In genomic region chr10:38848884-38849499, GRCm38 (mm10) we compare ENCODE assay signal across 9 mouse cellular contexts. TPM values are rescaled to one million over a fixed set of nuclear protein-coding genes. Genes with fewer than 3 reads are reported as not detected.
DNase-seq lines count a peak whose midpoint lies in the region; ATAC-seq and TF ChIP-seq lines count a peak whose summit lies in the region.
"Had no signal": no experiment of that assay in that cellular context is flagged by ENCODE, and none has a peak within 500 bp of the region (broad histone marks: within the 10 kb centered on the region; RNA-seq: fewer than 3 reads in every experiment).

No protein-coding gene starts in this region.

- no peaks in the 10 kb centered on the region for H3K27me3 ChIP-seq in lung, embryonic 14.5 days (ENCODE audit: insufficient read depth, low read length)
- H3K27me3 ChIP-seq: heart, embryonic 13.5 days had no signal

- H3K4me3 ChIP-seq in lung, embryonic 14.5 days (ENCODE audit: low read depth, low read length) = no peak overlapping the region
- H3K4me3 ChIP-seq: heart, embryonic 13.5 days had no signal

- no peak overlapping the region for H3K9ac ChIP-seq in lung, embryonic 14.5 days
- H3K9ac ChIP-seq: heart, embryonic 13.5 days had no signal

- H3K4me2 ChIP-seq in lung, embryonic 14.5 days = no peak overlapping the region
- H3K4me2 ChIP-seq: heart, embryonic 13.5 days had no signal

- 25% methylated on average over 8 of the region's 8 CpGs for WGBS in large intestine, adult 2 months
- whole genome bisulfite sequencing in lung, embryonic 14.5 days = 19% methylated on average over 8 of the region's 8 CpGs

- H3K36me3 ChIP-seq in lung, embryonic 14.5 days (ENCODE audit: insufficient read depth) = no peaks in the 10 kb centered on the region
- H3K36me3 ChIP-seq: heart, embryonic 13.5 days had no signal

- no peak for ATAC-seq in lung, embryonic 14.5 days (ENCODE audit: insufficient read depth)

- DNase-seq in 416B (ENCODE audit: low read depth) (peak; percentile 28), R1 (ENCODE audit: low read depth, low spot score) (peak; percentile 59)
- DNase-seq in cerebellum, postnatal 36 days = peak; percentile 78 to 80
- DNase-seq in gastrocnemius, adult 8-10 months (ENCODE audit: low spot score in 2 of 2) = peak; percentile 44 to 47
- DNase-seq in large intestine, adult 2 months (ENCODE audit: low read depth, low spot score) = peak; percentile 24
- peak; percentile 86 for DNase-seq in lung, embryonic 14.5 days
- DNase-seq in retina, postnatal 7 days (ENCODE audit: low read depth, low spot score) = peak; percentile 47
- DNase-seq in urinary bladder, postnatal 10 days (ENCODE audit: low spot score) = peak; percentile 24

- no peaks in the 10 kb centered on the region for H3K9me3 ChIP-seq in lung, embryonic 14.5 days (ENCODE audit: low read depth, low read length)
- H3K9me3 ChIP-seq: heart, embryonic 13.5 days had no signal

- H3K4me1 ChIP-seq in lung, embryonic 14.5 days (ENCODE audit: insufficient read depth) = no peaks in the 10 kb centered on the region
- H3K4me1 ChIP-seq: heart, embryonic 13.5 days had no signal

- H3K27ac ChIP-seq in lung, embryonic 14.5 days (ENCODE audit: low read depth) = no peak overlapping the region
- H3K27ac ChIP-seq: heart, embryonic 13.5 days had no signal

- TF ChIP-seq CTCF in lung, embryonic 14.5 days (IDR thresholded peaks at IDR 0.05; ENCODE audit: low read depth) = peak; percentile 82

RNA-seq across cellular contexts. Expression of gene Rfpl4b, which starts 27.4 kb away (rescaled TPM):
- not detected for total RNA-seq in gastrocnemius, adult 8-10 months (2022)
- polyA plus RNA-seq in large intestine, adult 2 months (2012; rRNA removed) = not detected in 2 replicates
- polyA plus RNA-seq in lung, embryonic 14.5 days (2014; fragmentation: Nextera tagmentation; extraction: Ambion mirVana) = not detected in 2 replicates
- polyA plus RNA-seq: heart, embryonic 13.5 days had no signal

Comparison
In these comparisons a context has a peak if more than half of its experiments do, and no peak if none do; other contexts are left out.
1. DNase-seq: peak in every context shown above with its lines; median percentile 86 in lung, embryonic 14.5 days; 79 in cerebellum, postnatal 36 days; 59 in R1; 47 in retina, postnatal 7 days; 46 in gastrocnemius, adult 8-10 months; 28 in 416B; 24 in large intestine, adult 2 months; 24 in urinary bladder, postnatal 10 days.